Mouse (Mus musculus) left cerebral cortex, adult 18-20 months (tissue): ENCODE measurements around the gene Dlgap1. TPM values are rescaled to one million over a fixed set of nuclear protein-coding genes. Genes with fewer than 3 reads are reported as not detected.

ENCODE experiments used
- DNase-seq, 2 experiments: peaks; one replicate each; pipeline ENCODE4 v3.0.0; 2021 to 2022; ENCODE audit warnings: low spot score in 2 of 2, mixed read lengths in 1 of 2
- total RNA-seq, 2 experiments: library from RNA; stranded (reverse); gene quantifications; 2 replicates each; pipeline ENCODE4 v1.2.3; 2021

Gene Dlgap1
- total RNA-seq, 2 experiments from 2014 or later = 457 to 464 TPM

DNA sequence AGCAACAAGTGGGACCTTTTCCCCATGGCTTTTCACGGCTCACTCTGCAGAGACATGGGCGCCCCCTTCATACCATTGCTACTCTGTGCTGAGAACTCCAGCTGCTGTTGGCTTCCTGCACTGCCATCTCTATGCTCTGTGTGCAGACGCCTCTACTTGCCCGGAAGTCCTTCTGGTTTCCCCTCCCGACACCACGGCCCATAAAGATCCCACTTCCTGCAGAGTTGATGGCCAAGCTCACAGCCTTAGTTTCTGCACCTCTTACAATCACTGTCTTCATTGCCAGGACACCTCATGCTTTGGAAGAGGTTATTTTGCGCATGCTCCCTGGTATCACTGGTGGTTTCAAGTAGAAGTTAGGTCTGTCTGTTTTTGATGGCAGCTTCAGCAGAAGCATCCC lies 486.2 kb downstream of the Dlgap1 start:
- DNase-seq = no peak

DNA sequence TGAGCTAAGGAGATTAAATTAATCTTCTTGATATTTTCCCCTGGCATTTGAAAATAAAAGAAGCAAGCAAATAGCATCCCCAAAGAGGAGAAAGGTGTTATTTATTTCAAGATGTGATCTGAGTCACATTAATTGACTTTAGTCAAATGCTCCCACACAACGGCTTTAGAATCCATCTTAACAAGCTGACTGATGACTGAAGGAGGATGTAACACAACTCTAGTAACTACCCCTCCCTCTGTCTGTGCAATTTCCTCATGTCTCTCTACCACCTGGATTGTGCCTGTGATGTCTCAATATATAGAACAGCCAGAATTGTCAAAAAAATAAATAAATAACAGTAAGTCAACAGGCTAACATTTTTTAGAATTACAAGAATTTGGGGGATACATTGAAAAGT lies 488.2 kb downstream of the Dlgap1 start:
- DNase-seq = no peak

- no peak for DNase-seq
Measured at GRCm38 (mm10) chr17:70462231-70462630, 493.4 kb downstream of the Dlgap1 start.

GRCm38 (mm10) chr17:70462771-70463491 lies 494.1 kb downstream of the Dlgap1 start:
- no peak for DNase-seq

GRCm38 (mm10) chr17:70466413-70466812 lies 497.5 kb downstream of the Dlgap1 start:
- no peak for DNase-seq

DNA sequence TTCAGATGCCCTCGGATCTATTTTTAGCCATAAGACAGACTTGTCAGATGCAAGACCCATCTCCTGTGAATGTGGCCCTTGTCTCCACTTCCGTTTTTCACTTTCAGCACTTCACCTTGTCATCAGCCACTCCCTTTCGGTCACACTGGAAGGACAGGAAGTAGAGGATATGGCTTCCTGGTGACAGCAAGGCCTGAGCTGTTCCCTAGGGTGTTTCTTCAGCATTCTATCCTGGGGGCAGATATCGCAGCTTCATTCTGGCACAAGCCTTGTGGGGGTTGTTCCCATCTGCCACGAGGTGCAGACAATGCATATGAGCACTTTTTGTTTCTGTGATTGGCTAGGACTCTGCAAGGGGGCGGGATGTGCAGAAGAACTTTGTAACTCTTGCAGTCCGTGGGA lies 502.1 kb downstream of the Dlgap1 start:
- DNase-seq = peak; percentile 76 to 84

DNA sequence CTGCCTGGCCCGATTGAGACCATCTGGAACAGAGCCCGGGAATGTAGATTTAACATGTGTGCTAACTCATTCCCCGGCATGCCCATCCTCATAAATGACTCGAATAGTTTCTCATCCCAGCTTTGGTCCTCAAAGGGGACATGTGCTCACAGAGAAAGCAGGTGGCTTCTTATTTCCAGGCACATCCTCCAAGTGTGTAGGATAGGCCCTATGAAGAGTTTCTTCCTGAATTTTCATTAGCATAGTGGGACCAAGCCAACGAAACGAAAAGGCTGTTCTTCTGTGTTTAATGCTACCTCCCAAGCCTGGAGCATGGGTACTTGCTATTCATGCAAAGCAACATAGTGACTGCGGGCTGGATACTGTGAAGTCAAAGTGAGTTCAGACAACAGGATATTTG lies 503.3 kb downstream of the Dlgap1 start:
- no peak for DNase-seq

- DNase-seq = no peak
Measured at GRCm38 (mm10) chr17:70473871-70474270, 505.0 kb downstream of the Dlgap1 start.

GRCm38 (mm10) chr17:70483716-70484115 lies 514.8 kb downstream of the Dlgap1 start:
- DNase-seq = no peak

- DNase-seq = no peak
Measured at GRCm38 (mm10) chr17:70485668-70486067, 516.8 kb downstream of the Dlgap1 start.

GRCm38 (mm10) chr17:70486259-70486658 lies 517.4 kb downstream of the Dlgap1 start:
- no peak for DNase-seq

DNA sequence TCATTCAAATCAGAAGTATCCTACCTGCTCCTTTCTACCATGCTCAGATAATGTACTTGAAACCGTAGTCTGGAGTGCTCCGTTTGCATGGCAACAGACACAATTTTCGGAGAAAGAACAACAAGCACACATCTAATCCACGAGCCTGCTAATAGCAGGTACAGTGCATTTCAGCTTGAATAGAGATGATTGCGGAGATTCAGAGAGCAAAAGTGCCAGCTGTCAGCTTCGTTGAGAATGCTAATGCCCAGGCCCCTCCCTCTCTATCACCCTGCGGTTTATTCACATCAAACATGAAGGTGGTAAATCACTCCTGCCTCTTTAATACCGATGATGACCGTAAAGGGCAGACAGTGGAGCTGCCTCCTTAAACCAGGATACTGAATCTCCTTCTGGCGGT lies 518.0 kb downstream of the Dlgap1 start:
- DNase-seq = no peak

DNA sequence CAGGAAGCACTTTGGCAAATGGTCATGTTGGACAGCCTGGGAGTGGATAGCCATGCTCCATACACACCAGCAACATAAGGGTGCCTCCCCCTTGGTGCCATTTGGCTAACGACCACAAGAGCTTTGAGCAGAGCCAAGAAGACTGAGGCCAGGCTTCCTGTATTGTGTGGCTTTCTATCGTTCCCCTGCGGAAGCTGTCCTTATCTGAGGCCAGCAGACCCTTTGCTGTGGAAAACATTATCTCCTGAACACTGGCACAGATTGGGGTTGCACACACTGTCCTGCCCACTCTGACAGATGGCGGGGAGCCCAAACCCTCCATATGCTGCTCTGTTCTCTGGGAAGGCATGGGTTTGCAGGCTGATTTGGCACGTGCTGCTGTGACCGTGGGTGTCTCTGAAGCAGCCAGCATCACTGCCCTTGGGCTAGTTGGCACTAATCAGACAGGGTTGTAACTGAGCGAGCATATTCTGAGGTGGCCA lies 520.0 kb downstream of the Dlgap1 start:
- peak; percentile 91 to 94 for DNase-seq

GRCm38 (mm10) chr17:70491575-70491974 lies 522.7 kb downstream of the Dlgap1 start:
- no peak for DNase-seq

DNA sequence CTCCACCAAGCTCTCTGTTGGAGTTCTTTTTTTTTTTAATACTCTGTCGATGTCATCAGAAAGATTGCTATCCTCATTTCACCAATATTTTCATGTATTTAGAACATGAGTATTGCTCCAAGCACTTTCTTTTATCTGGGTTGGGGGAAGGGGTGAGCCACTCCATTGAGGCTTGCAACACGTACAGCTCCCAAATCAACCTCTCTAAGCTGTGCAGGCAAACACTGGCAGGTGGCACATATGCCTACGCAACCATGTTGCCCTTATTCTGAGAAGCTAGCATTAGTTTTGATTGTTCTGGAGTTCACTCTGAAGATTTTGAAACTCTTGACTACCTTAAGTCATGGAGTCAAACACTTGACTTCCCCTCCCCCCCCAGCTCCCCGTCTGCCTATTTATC lies 525.5 kb downstream of the Dlgap1 start:
- DNase-seq = no peak

- DNase-seq = no peak
Measured at GRCm38 (mm10) chr17:70498256-70498655, 529.4 kb downstream of the Dlgap1 start.

- no peak for DNase-seq
Measured at GRCm38 (mm10) chr17:70501933-70502332, 533.1 kb downstream of the Dlgap1 start.

- no peak for DNase-seq
Measured at GRCm38 (mm10) chr17:70507759-70508158, 538.9 kb downstream of the Dlgap1 start.

- DNase-seq = no peak
Measured at GRCm38 (mm10) chr17:70510441-70510840, 541.6 kb downstream of the Dlgap1 start.

DNA sequence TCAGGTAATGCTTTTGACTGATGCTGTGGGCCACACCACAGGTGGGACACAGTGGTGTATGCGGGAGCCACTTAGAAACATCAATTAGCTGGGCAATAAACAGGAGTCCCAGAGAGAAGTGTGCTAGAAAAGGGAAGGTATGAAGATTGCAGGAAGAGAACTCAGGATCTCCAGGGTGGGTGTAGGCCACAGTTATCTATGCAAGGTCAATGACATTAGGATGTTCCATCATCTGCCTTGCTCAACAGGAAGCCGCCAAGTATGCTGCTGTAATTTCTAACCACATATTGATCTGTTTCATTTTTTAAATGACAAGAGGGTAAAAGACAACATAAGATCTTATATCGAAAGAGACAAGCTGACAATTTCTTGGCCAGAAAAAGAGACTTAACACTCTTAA lies 542.5 kb downstream of the Dlgap1 start:
- DNase-seq = no peak

DNA sequence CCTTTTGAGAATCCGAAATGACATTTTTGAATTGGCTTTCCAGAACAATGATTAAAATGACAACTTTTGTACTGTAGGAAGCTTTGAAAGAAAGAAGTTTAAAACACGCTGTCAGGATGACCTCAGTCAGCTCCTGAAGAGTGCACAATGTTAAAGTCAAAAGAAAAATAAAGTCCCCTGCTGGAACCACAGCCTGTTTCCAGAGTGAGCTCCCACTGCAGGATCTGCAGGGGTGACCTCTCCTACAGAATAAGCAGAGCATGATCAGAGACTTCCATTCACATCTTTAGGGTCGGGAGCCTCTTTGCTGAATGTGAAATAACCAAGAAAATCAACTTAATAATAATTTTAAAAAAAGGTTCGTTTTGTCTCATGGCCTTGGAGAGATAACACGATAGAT lies 544.9 kb downstream of the Dlgap1 start:
- DNase-seq = no peak

GRCm38 (mm10) chr17:70516506-70516905 lies 547.6 kb downstream of the Dlgap1 start:
- no peak for DNase-seq

- no peak for DNase-seq
Measured at GRCm38 (mm10) chr17:70517333-70517732, 548.5 kb downstream of the Dlgap1 start.
